Mouse (Mus musculus): Measurements from ENCODE around the gene Ncbp3. TPM values are rescaled to one million over a fixed set of nuclear protein-coding genes. Genes with fewer than 3 reads are reported as not detected.

Ncbp3 gene
- polyA plus RNA-seq (2014; fragmentation: Nextera tagmentation; extraction: Ambion mirVana) = 11.1 and 12.5 TPM in 2 replicates

- peaks cover 3% of the 10 kb centered on the region; the same call in 1 of the 2 replicates for H3K36me3 ChIP-seq (ENCODE audit: control insufficient read depth, insufficient read depth, low read length)
- peaks cover 3% of the 10 kb centered on the region; the same call in 1 of the 2 replicates for H3K4me1 ChIP-seq (ENCODE audit: control insufficient read depth, insufficient read depth, low read length)
- H3K9ac ChIP-seq (ENCODE audit: low read length) = peak within 1 kb of the TSS; percentile 92
- DNase-seq (ENCODE audit: low spot score) = peak; percentile 95
- no peaks in the 10 kb centered on the region for H3K9me3 ChIP-seq (ENCODE audit: control insufficient read depth, low read length)
- H3K4me3 ChIP-seq (ENCODE audit: low read depth, low read length) = peak within 1 kb of the TSS; percentile 91
- H3K27me3 ChIP-seq (ENCODE audit: control insufficient read depth, insufficient read depth, low read length) = no peaks in the 10 kb centered on the region
- peak within 1 kb of the TSS; percentile 75 for H3K4me2 ChIP-seq (ENCODE audit: low read depth)
- under 1% methylated on average over 39 of the region's 39 CpGs for WGBS
- H3K27ac ChIP-seq (ENCODE audit: low read depth, low read length) = peak within 1 kb of the TSS; percentile 82
- peak; percentile 94 for ATAC-seq (ENCODE audit: insufficient read depth, low FRiP score, low TSS enrichment)
These were observed at the start of gene Ncbp3 for GRCm38 (mm10) chr11:73047542-73047996. Ncbp3 (plus strand) TSS chr11:73047783.

GRCm38 (mm10) chr11:72998771-72999170, 48.8 kb upstream of the Ncbp3 start, which contains the start of gene P2rx1:
P2rx1 (plus strand) TSS chr11:72999103.
- Histone ChIP-seq H3K4me1 (ENCODE audit: control insufficient read depth, insufficient read depth, low read length) (no peaks in the 10 kb centered on the region), H3K9ac (ENCODE audit: low read length) (no peak within 1 kb of the TSS), H3K4me3 (ENCODE audit: low read depth, low read length) (no peak within 1 kb of the TSS), H3K9me3 (ENCODE audit: control insufficient read depth, low read length) (no peaks in the 10 kb centered on the region), H3K36me3 (ENCODE audit: control insufficient read depth, insufficient read depth, low read length) (no peaks in the 10 kb centered on the region), H3K27ac (ENCODE audit: low read depth, low read length) (no peak within 1 kb of the TSS), H3K27me3 (ENCODE audit: control insufficient read depth, insufficient read depth, low read length) (no peaks in the 10 kb centered on the region), H3K4me2 (ENCODE audit: low read depth) (no peak within 1 kb of the TSS)
- WGBS = 53% methylated on average over 8 of the region's 8 CpGs
- ATAC-seq (ENCODE audit: insufficient read depth, low FRiP score, low TSS enrichment) (no peak), DNase-seq (ENCODE audit: low spot score) (peak; percentile 35)

GRCm38 (mm10) chr11:73001029-73001428, 46.6 kb upstream of the Ncbp3 start:
- H3K4me1 ChIP-seq (ENCODE audit: control insufficient read depth, insufficient read depth, low read length) = no peaks in the 10 kb centered on the region
- no peak overlapping the region for H3K9ac ChIP-seq (ENCODE audit: low read length)
- no peaks in the 10 kb centered on the region for H3K9me3 ChIP-seq (ENCODE audit: control insufficient read depth, low read length)
- H3K4me3 ChIP-seq (ENCODE audit: low read depth, low read length) = no peak overlapping the region
- DNase-seq (ENCODE audit: low spot score) = peak; percentile 66
- no peaks in the 10 kb centered on the region for H3K27me3 ChIP-seq (ENCODE audit: control insufficient read depth, insufficient read depth, low read length)
- H3K27ac ChIP-seq (ENCODE audit: low read depth, low read length) = no peak overlapping the region
- H3K4me2 ChIP-seq (ENCODE audit: low read depth) = no peak overlapping the region
- WGBS = 11% methylated on average over 6 of the region's 6 CpGs
- no peaks in the 10 kb centered on the region for H3K36me3 ChIP-seq (ENCODE audit: control insufficient read depth, insufficient read depth, low read length)
- no peak for ATAC-seq (ENCODE audit: insufficient read depth, low FRiP score, low TSS enrichment)

- no peak for ATAC-seq (ENCODE audit: insufficient read depth, low FRiP score, low TSS enrichment)
- 5% methylated on average over 2 of the region's 2 CpGs for WGBS
- Histone ChIP-seq H3K27me3 (ENCODE audit: control insufficient read depth, insufficient read depth, low read length) (no peaks in the 10 kb centered on the region), H3K4me2 (ENCODE audit: low read depth) (no peak overlapping the region), H3K27ac (ENCODE audit: low read depth, low read length) (no peak overlapping the region), H3K36me3 (ENCODE audit: control insufficient read depth, insufficient read depth, low read length) (no peaks in the 10 kb centered on the region), H3K4me3 (ENCODE audit: low read depth, low read length) (no peak overlapping the region), H3K4me1 (ENCODE audit: control insufficient read depth, insufficient read depth, low read length) (no peaks in the 10 kb centered on the region), H3K9me3 (ENCODE audit: control insufficient read depth, low read length) (no peaks in the 10 kb centered on the region), H3K9ac (ENCODE audit: low read length) (no peak overlapping the region; the same call in 1 of the 2 replicates)
- DNase-seq (ENCODE audit: low spot score) = peak; percentile 70
These were observed 41.2 kb upstream of the Ncbp3 start for GRCm38 (mm10) chr11:73006377-73006776.

- no peak overlapping the region for H3K4me2 ChIP-seq (ENCODE audit: low read depth)
- no peak overlapping the region for H3K27ac ChIP-seq (ENCODE audit: low read depth, low read length)
- no peak overlapping the region for H3K9ac ChIP-seq (ENCODE audit: low read length)
- WGBS = 86% methylated on average over 3 of the region's 3 CpGs
- no peaks in the 10 kb centered on the region for H3K27me3 ChIP-seq (ENCODE audit: control insufficient read depth, insufficient read depth, low read length)
- DNase-seq (ENCODE audit: low spot score) (no peak), ATAC-seq (ENCODE audit: insufficient read depth, low FRiP score, low TSS enrichment) (no peak)
- no peaks in the 10 kb centered on the region for H3K4me1 ChIP-seq (ENCODE audit: control insufficient read depth, insufficient read depth, low read length)
- H3K36me3 ChIP-seq (ENCODE audit: control insufficient read depth, insufficient read depth, low read length) = no peaks in the 10 kb centered on the region
- no peak overlapping the region for H3K4me3 ChIP-seq (ENCODE audit: low read depth, low read length)
- no peaks in the 10 kb centered on the region for H3K9me3 ChIP-seq (ENCODE audit: control insufficient read depth, low read length)
These were observed 40.5 kb upstream of the Ncbp3 start for GRCm38 (mm10) chr11:73007113-73007512.

- no peaks in the 10 kb centered on the region for H3K4me1 ChIP-seq (ENCODE audit: control insufficient read depth, insufficient read depth, low read length)
- H3K9ac ChIP-seq (ENCODE audit: low read length) = no peak overlapping the region
- no peak overlapping the region for H3K4me3 ChIP-seq (ENCODE audit: low read depth, low read length)
- H3K27ac ChIP-seq (ENCODE audit: low read depth, low read length) = no peak overlapping the region
- no peaks in the 10 kb centered on the region for H3K27me3 ChIP-seq (ENCODE audit: control insufficient read depth, insufficient read depth, low read length)
- H3K36me3 ChIP-seq (ENCODE audit: control insufficient read depth, insufficient read depth, low read length) = no peaks in the 10 kb centered on the region
- no peaks in the 10 kb centered on the region for H3K9me3 ChIP-seq (ENCODE audit: control insufficient read depth, low read length)
- WGBS = 68% methylated on average over 11 of the region's 11 CpGs
- no peak overlapping the region for H3K4me2 ChIP-seq (ENCODE audit: low read depth)
- ATAC-seq (ENCODE audit: insufficient read depth, low FRiP score, low TSS enrichment) (no peak), DNase-seq (ENCODE audit: low spot score) (peak; percentile 73)
These were observed 39.7 kb upstream of the Ncbp3 start for GRCm38 (mm10) chr11:73007698-73008481.

- no peak overlapping the region for H3K4me2 ChIP-seq (ENCODE audit: low read depth)
- DNase-seq (ENCODE audit: low spot score) (no peak), ATAC-seq (ENCODE audit: insufficient read depth, low FRiP score, low TSS enrichment) (no peak)
- no peaks in the 10 kb centered on the region for H3K27me3 ChIP-seq (ENCODE audit: control insufficient read depth, insufficient read depth, low read length)
- 68% methylated on average over 2 of the region's 2 CpGs for WGBS
- no peak overlapping the region for H3K4me3 ChIP-seq (ENCODE audit: low read depth, low read length)
- no peak overlapping the region for H3K27ac ChIP-seq (ENCODE audit: low read depth, low read length)
- no peaks in the 10 kb centered on the region for H3K4me1 ChIP-seq (ENCODE audit: control insufficient read depth, insufficient read depth, low read length)
- no peaks in the 10 kb centered on the region for H3K9me3 ChIP-seq (ENCODE audit: control insufficient read depth, low read length)
- no peak overlapping the region for H3K9ac ChIP-seq (ENCODE audit: low read length)
- H3K36me3 ChIP-seq (ENCODE audit: control insufficient read depth, insufficient read depth, low read length) = no peaks in the 10 kb centered on the region
These were observed 38.8 kb upstream of the Ncbp3 start for GRCm38 (mm10) chr11:73008826-73009225.

- H3K9me3 ChIP-seq (ENCODE audit: control insufficient read depth, low read length) = no peaks in the 10 kb centered on the region
- no peak overlapping the region for H3K4me2 ChIP-seq (ENCODE audit: low read depth)
- H3K4me1 ChIP-seq (ENCODE audit: control insufficient read depth, insufficient read depth, low read length) = no peaks in the 10 kb centered on the region
- H3K27ac ChIP-seq (ENCODE audit: low read depth, low read length) = no peak overlapping the region
- H3K27me3 ChIP-seq (ENCODE audit: control insufficient read depth, insufficient read depth, low read length) = no peaks in the 10 kb centered on the region
- DNase-seq (ENCODE audit: low spot score) (no peak), ATAC-seq (ENCODE audit: insufficient read depth, low FRiP score, low TSS enrichment) (no peak)
- no peak overlapping the region for H3K4me3 ChIP-seq (ENCODE audit: low read depth, low read length)
- H3K36me3 ChIP-seq (ENCODE audit: control insufficient read depth, insufficient read depth, low read length) = no peaks in the 10 kb centered on the region
- WGBS = 56% methylated on average over 13 of the region's 13 CpGs
- no peak overlapping the region for H3K9ac ChIP-seq (ENCODE audit: low read length)
These were observed 37.9 kb upstream of the Ncbp3 start for GRCm38 (mm10) chr11:73009531-73010274.

All from neural tube, embryonic 11.5 days (tissue).